Mouse (Mus musculus) left cerebral cortex, postnatal 10 days (tissue): ENCODE measurements around the gene Manba. TPM values are rescaled to one million over a fixed set of nuclear protein-coding genes. Genes with fewer than 3 reads are reported as not detected.
A peak's percentile ranks its signal among the peaks of the same experiment; 100 is the strongest.

Experiments used
- DNase-seq, 2 experiments: peaks; one replicate each; pipeline ENCODE4 v3.0.0; 2021 to 2022; ENCODE audit warnings: low spot score in 2 of 2, mixed read lengths in 1 of 2; ENCODE audit errors: extremely low spot score in 1 of 2
- intact Hi-C: fragments of 180-260 bp; cut with DNase I; formaldehyde crosslinking; loops from one replicate; pipeline ENCODE4 v1.15.1; 2025
- total RNA-seq, 2 experiments: library from RNA; stranded (reverse); gene quantifications; 2 replicates each; pipeline ENCODE4 v1.2.3; 2021

The Manba gene
- total RNA-seq, 2 experiments from 2014 or later: 6.8 to 7.4 TPM

- no peak for DNase-seq
- intact Hi-C loops: no loop called here
Measured at GRCm38 (mm10) chr3:135602731-135603130, 117.3 kb downstream of the Manba start.

GRCm38 (mm10) chr3:135604626-135605417 lies 119.4 kb downstream of the Manba start:
- no peak for DNase-seq
- intact Hi-C loops: no loop called here

- intact Hi-C loops: no loop called here
- DNase-seq: no peak
Measured at GRCm38 (mm10) chr3:135605474-135605873, 120.1 kb downstream of the Manba start.

GRCm38 (mm10) chr3:135606592-135606991 lies 121.2 kb downstream of the Manba start:
- DNase-seq: no peak
- intact Hi-C loops: no loop called here

GRCm38 (mm10) chr3:135607021-135607420 lies 121.6 kb downstream of the Manba start:
- intact Hi-C loops: no loop called here
- DNase-seq: no peak

DNA sequence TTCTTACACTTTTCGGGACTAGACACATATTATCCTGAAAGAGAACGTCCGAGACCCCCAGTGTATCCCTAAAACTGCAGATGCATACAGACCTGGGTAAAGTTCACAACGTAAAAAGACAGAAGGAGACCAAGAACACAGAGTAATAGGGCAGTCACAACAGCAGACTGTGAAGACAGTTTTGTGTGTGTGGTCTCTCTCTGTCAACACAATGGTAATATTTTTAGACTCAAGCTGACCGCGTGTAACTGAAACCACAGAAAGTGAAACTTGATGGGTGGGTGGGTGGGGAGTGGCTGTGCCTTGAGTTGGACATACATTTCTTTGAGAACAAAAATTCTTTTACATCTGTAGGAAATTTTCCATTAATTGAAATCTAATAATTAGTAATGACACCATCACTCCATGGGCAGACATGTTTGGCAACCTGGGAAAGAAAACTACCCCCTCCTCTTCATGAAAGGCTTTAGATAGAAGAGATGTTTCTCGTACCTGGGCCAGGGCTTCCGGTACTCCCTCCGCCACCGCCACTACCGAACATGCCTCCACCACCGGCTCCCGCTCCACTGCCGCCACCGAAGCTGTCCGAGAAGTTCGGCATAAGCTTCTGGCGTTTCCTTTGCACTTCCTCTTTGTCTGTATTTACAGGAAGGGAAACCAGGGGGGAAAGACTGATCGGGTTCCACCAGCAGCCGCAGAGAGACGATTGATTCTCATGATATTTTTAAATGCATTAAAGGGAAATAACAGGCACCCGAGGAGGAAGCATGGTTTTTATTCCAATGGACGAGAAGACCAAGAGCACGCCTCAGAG lies 122.5 kb downstream of the Manba start:
- intact Hi-C loops: no loop called here
- DNase-seq: no peak

GRCm38 (mm10) chr3:135610221-135610620 lies 124.8 kb downstream of the Manba start:
- intact Hi-C loops: no loop called here
- peak; percentile 49 to 68 for DNase-seq

DNA sequence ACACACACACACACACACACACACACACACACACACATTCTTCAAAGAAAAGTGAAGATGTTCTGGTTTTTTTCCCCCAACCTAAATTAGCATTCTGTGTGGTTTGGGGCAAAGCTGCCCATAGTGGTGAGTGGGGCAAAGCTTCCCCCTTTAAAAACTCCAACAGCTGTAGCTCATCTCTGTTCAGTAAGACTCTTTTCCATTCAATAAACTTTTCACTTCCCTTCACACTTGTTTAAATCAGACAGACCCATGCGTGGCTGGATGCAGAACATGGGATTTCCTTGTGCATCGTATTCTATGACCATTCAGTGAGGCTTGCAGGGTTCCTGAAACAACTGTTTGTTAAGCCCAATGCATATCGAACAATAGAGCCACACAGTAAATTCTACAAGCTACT lies 129.0 kb downstream of the Manba start:
- no peak for DNase-seq
- intact Hi-C loops: no loop called here

- intact Hi-C loops: no loop called here
- DNase-seq: no peak
Measured at GRCm38 (mm10) chr3:135616730-135617129, 131.3 kb downstream of the Manba start.

Other genes starting within 250 kb of the Manba start
- gene Bdh2, start 204.4 kb upstream of the Manba start, total RNA-seq: 1 to 10 TPM; 1.7 to 1.9 TPM
- 1 to 10 TPM; 4.4 to 4.6 TPM for gene Slc9b2, start 177.9 kb upstream of the Manba start, total RNA-seq
- gene Slc9b1, start 137.6 kb upstream of the Manba start, total RNA-seq: under 1 TPM in 1 of 2 experiments, not detected in 1; 0.75 TPM
- 10 to 100 TPM; 35.5 to 39.5 TPM for gene Cisd2, start 61.7 kb upstream of the Manba start, total RNA-seq
- gene Ube2d3, start 47.5 kb upstream of the Manba start, total RNA-seq: 100 to 1,000 TPM; 258 to 268 TPM
- 10 to 100 TPM; 16.9 to 18.3 TPM for gene Nfkb1, start 205.9 kb downstream of the Manba start, total RNA-seq